Mouse (Mus musculus): ENCODE results near the gene Gtsf2.
"Not testable (repeated sequence)": the region's sequence is repeated elsewhere in the genome, so short reads cannot be mapped to it uniquely, and the experiment has no call there.

Gtsf2 gene

DNA sequence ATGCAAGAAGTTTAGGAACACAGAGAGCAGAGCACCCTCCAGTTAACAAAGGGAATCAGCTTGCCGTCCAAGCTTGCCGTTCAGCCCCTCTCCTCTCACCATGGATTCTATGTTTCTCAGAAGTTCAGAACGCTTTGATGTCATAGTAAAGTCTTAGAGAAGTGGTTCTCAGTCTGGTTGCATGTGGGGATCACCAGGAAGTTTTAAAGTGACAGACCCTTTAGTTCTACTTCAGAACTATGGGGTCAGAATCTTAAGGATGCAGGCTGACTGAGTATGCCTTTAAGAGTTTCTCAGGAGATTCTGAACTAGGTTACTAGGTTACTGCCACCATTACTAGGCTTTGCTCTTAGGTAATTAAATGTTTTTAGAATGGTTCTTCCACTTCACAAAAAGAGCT, at the start of gene Gtsf2:
Gene Gtsf2 (minus strand): TSS at position 101 of the 400 bp plus-strand sequence.
- DNase-seq (ENCODE audit: inconsistent age in 2 of 2, low spot score in 1 of 2): no peak

DNA sequence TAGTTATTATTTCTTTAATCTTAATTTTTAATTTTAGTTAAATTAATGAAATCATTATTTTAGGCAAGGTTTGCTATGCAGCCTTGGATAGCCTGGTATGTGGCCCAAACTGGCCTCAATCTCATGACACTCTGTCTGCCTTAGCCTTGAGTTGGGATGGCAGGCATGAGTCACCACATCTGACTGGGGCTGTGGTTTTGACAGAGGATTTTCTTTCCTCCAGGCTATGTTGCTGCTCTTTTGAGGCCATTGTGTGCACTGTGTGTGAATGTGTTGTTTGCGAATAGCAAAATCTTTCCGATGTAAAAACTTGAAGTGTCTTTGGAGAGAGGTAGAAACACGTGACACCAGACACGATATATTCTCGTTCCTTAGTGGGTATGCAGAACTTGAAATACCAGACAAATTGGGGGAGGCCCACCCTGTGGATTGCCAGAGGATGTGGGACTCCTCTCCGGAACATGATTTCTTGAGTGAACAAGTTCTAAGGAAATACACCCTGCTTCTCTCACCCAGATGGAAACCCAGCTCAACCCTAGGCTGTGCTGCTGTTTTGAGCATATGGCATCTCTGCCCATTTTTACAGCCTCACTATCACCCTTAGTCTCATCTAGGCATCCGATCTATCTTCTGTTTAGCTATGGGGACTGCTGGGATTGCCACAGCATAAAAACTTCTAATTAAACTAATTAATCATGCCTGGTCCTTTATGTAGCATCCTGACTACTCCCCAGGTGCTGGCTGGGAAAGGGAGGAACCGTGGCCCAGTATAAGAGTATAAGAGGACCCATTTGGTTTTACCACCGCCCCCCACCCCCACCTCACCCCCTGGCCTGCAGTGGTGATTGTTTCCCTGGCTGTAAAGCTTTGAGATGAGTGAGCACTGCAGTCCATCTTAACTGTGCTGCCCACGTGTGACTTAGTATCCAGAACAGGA, 48.2 kb upstream of the Gtsf2 start:
- DNase-seq (ENCODE audit: inconsistent age in 2 of 2, low spot score in 1 of 2): peak; percentile 83 to 88

GRCm38 (mm10) chr15:103488336-103488735, 40.1 kb upstream of the Gtsf2 start:
- DNase-seq (ENCODE audit: inconsistent age in 2 of 2, low spot score in 1 of 2): peak in 1 of 2 experiments; percentile 32

DNA sequence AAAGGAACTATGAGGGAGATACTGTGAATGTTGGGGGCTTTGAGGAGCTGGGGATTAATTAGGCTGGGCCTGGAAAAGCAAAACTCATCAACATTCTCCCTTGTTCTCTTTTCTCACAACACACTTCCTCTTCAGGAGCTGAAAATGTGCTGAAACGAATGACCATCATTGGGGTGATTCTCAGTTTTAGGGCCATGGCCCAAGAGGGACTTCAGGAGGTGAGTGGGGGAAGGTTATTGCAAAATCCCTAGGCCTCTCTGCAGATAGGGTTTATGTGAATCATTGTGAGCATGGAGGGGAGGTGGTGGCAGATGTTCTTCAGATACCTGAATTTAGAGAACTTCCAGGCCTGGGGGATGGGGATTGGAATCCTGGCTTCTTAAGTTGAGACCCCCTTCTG, 38.4 kb upstream of the Gtsf2 start:
- DNase-seq (ENCODE audit: inconsistent age in 2 of 2, low spot score in 1 of 2): no peak

DNA sequence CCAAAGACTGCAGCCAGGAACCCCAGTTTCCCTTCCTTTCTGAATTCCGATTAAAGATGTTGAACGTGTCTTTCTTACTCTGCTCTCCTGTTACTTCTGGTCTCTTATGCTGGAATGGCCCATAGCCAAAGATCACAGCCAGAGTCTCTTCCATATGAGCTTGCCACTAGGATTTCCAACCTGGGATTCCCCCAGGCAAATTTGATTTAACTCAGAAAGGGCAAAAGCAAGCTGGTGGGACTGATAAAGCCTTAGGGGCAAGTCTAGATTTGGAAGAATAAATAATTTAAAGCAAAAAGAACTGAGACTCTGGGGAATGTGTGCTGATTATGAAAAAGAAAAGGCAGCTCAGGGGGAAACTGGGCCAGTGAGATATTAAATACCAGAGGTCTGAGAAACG, 36.8 kb upstream of the Gtsf2 start:
- DNase-seq (ENCODE audit: inconsistent age in 2 of 2, low spot score in 1 of 2): no peak

DNA sequence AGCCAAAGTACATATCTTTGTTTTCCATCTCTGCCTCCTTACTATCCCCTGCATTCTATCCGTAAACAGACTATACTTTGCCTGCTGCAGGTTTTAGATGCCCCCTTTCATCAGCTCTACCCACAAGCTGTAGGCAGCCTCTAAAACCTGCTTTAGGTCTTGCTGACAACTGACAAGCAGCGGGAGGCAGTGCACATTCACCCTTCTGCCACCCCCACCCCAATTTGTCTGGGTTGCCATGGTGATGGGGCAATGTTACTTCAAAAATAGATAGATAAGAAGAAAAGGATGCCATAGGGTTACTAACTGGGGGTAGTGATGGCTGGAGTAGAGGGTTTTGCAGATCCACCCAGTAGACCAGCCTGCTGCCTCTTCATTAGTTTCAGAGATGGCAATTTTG, 36.2 kb upstream of the Gtsf2 start:
- no peak for DNase-seq (ENCODE audit: inconsistent age in 2 of 2, low spot score in 1 of 2)

GRCm38 (mm10) chr15:103482488-103482887, 34.2 kb upstream of the Gtsf2 start:
- peak in 1 of 2 experiments; percentile 72 for DNase-seq (ENCODE audit: inconsistent age in 2 of 2, low spot score in 1 of 2)

DNA sequence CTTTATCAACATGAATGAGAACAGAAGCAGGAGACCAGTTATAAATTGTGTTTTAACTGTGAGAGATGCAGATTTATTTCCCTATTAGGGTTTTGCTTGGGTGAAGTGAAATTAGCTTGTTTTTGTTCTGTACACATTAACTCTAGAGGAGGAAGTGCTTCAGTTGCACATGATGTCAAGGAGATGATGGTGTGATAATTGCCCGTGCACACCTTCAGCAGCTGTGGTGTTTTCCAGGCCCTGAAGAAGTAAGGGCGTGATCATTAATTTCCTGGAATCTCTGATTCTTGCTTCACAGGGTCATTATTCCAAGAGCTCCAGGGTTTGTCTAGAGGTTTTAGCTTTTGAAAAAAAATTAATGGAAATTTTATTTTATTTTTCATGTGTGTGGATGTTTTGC, 31.9 kb upstream of the Gtsf2 start:
- DNase-seq (ENCODE audit: inconsistent age in 2 of 2, low spot score in 1 of 2): no peak

GRCm38 (mm10) chr15:103479080-103479606, 30.9 kb upstream of the Gtsf2 start:
- DNase-seq (ENCODE audit: inconsistent age in 2 of 2, low spot score in 1 of 2): no peak

GRCm38 (mm10) chr15:103473769-103474168, 25.5 kb upstream of the Gtsf2 start:
- no peak for DNase-seq (ENCODE audit: inconsistent age in 2 of 2, low spot score in 1 of 2)

- DNase-seq (ENCODE audit: inconsistent age in 2 of 2, low spot score in 1 of 2): no peak
Measured at GRCm38 (mm10) chr15:103473182-103473581, 24.9 kb upstream of the Gtsf2 start.

- no peak for DNase-seq (ENCODE audit: inconsistent age in 2 of 2, low spot score in 1 of 2)
Measured at GRCm38 (mm10) chr15:103472265-103472664, 24.0 kb upstream of the Gtsf2 start.

GRCm38 (mm10) chr15:103471488-103472194, 23.4 kb upstream of the Gtsf2 start:
- DNase-seq (ENCODE audit: inconsistent age in 2 of 2, low spot score in 1 of 2): no peak

GRCm38 (mm10) chr15:103462539-103463261, 14.4 kb upstream of the Gtsf2 start:
- DNase-seq (ENCODE audit: inconsistent age in 2 of 2, low spot score in 1 of 2): no peak

DNA sequence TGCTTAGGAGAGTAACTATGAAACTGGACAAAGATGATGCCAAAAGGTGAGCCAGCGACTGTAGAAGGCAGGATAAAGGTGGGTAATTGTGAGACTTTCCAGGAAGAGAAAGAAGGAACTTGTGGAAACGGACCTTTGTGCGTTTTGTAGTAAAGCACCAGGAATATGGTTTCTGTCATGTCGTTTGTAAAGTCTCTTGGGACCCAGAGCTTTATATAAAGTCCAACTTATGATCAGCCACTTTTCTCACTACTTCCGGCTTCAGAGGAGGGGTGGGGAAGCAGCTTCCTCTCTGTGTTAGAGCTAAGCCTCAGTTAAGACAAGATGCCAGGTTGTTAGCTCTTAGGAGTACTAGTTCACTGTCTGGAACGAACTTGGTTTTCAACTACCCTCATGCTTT, 6.2 kb upstream of the Gtsf2 start:
- DNase-seq (ENCODE audit: inconsistent age in 2 of 2, low spot score in 1 of 2): no peak

GRCm38 (mm10) chr15:103453551-103454218, 5.4 kb upstream of the Gtsf2 start, which contains the start of gene Nckap1l:
Nckap1l (plus strand) TSS chr15:103453794.
- DNase-seq (ENCODE audit: inconsistent age in 2 of 2, low spot score in 1 of 2): peak; percentile 13 to 55

DNA sequence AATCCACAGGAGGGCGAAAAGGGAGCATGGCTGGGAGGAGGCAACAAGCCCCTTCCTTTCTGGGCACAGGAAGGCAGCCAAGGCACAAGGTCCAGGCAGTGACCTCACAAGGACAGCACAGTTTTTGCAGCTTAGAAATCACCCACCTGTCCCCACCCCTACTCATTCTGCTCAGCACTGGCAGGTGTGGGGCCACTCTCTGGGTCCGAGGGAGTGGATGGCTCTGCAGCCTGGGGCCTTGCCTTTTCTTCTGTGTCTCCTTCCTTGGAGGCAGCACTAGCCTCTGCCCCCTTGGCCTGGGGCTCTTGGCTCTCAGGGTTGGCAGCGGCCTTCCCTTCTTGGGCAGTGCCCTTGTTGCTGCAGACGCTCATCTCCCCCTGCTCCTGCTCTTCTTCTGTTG, 2.3 kb downstream of the Gtsf2 start:
- not testable (repeated sequence) for DNase-seq (ENCODE audit: inconsistent age in 2 of 2, low spot score in 1 of 2)

GRCm38 (mm10) chr15:103430241-103430640, 18.0 kb downstream of the Gtsf2 start, which contains the start of gene Gtsf1:
Gtsf1 (minus strand) TSS chr15:103430470.
- no peak for DNase-seq (ENCODE audit: inconsistent age in 2 of 2, low spot score in 1 of 2)

DNA sequence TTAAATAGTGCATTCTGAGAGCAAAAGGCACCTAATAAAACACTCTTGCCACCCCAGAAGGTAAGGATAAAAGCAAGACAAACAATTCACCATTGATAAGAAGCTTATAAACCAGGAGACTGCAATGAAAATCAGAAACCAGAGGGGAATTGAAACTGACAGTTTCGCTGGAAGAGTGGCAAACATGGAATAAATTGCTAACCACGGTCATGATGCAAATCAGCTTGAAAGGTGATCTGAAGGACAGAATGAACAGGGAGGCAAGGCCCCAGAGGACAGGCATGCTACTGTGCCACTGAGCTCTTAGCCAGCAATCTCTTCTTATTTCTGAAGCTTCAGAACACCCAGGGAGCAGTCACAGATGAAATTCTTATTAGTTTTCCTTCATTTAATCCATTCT, 21.3 kb downstream of the Gtsf2 start:
- DNase-seq (ENCODE audit: inconsistent age in 2 of 2, low spot score in 1 of 2): no peak

DNA sequence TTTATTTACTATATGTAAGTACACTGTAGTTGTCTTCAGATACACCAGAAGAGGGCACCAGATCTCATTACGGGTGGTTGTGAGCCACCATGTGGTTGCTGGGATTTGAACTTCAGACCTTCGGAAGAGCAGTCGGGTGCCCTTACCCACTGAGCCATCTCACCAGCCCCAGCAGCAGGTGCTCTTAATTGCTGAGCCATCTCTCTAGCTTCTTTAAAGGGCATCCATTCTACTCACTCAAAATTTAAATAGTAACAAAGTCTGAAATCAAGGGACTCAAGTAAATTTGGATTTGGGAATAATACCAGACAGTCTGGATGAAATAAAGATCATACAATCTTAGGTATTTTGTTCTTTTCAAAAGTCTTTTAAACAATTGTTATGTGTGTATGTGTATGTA, 42.7 kb downstream of the Gtsf2 start:
- DNase-seq (ENCODE audit: inconsistent age in 2 of 2, low spot score in 1 of 2): not testable (repeated sequence)

All from adrenal gland, adult (tissue).